Mouse (Mus musculus): ENCODE measurements around the gene Mfng. TPM values are rescaled to one million over a fixed set of nuclear protein-coding genes. Genes with fewer than 3 reads are reported as not detected.

Mfng gene
- polyA plus RNA-seq, 1 experiment from 2014 or later, result not detected

DNA sequence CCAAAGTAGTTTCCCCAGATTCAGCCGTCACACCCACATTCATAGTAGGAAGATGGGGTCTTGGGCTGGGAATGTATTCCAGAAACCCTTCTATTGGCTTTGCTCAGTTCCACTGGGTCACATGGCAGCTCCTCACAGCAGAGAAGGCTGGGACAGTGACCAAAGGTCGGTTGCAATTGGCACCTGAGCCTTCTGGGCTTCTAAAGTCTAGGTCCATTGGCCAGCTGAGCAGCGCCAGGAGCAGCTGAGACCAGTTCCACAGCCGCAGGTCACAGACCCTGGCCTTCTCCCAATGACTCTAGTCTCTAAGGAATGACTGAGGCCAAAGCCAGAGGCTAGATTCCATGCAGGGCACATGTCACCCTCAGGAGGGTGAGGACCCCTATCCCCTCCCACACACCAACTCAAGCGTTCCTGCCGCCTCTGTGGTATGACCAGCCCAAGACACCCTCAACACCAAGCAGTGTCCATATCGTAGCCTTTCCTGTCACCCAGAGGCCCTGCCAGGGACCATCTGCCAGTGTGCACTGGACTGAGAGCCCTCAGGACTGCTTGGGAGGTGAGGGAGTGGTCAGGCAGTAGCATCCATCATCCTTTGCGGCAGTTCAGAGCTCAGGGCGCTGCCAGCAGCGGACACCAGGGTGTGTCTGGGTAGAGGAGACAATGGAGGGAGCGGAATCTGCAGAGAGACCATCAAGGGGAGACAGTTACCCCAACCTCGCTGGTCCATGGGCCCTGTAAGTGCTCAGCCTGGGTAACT, 17.1 kb downstream of the Mfng start:
- no peak for TF ChIP-seq CTCF (IDR thresholded peaks at IDR 0.05)
- POLR2A ChIA-PET, result no interaction called here
- DNase-seq (ENCODE audit: low read depth, low spot score), result no peak
- H3K27me3 ChIP-seq, result peaks cover 9% of the 10 kb centered on the region
- ATAC-seq, result no peak
- in situ Hi-C loops (cut with MboI; ENCODE audit: low pct_unique_long_range_greater_than_20kb), result no loop called here
- CTCF ChIA-PET, result no interaction called here

DNA sequence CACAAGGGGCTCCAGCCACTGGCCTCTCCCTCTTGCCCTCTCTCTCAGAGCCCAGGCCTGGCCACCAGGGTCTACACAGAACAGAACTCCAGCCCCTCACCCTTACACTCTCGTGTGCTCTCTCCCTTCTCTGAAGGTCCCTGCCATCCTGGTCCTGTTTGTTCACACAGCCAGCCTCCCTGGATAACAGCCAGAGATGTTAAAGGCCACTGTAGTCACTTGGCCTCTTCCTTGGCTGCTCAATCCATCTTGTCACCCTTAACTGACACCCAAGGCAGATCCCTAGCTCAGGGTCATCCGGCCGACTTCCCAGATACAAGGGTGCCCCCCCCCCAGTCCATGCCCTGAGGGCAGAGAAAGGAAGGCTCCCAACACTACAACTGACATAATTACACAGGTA, 18.0 kb downstream of the Mfng start:
- ATAC-seq, result no peak
- no peak for DNase-seq (ENCODE audit: low read depth, low spot score)
- in situ Hi-C loops (cut with MboI; ENCODE audit: low pct_unique_long_range_greater_than_20kb), result no loop called here
- H3K27me3 ChIP-seq, result peaks cover 5% of the 10 kb centered on the region
- TF ChIP-seq CTCF (IDR thresholded peaks at IDR 0.05), result no peak
- CTCF ChIA-PET, result no interaction called here
- POLR2A ChIA-PET, result no interaction called here

DNA sequence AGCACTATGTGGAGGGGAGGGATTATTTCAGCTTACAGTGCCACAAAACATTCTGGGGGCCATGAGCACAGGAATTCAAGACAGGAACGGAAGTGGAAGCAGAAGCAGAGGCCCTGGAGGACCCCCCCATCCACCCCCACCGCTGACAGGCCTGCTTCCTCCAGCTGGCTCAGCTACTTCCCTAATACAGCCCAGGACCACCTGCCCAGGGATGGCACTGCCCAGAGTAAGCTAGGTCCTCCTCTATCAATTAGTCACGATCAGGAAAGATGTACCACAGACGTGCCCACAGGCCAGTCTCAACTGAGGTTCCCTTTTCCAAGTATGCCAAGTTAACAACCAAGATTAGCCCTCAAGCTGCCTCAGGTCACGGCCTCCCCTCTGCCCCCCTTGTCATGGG, 19.1 kb downstream of the Mfng start:
- ChIA-PET POLR2A (no interaction called here), CTCF (interaction anchor here (2.0 kb wide), 1 partner anchor 10 kb away, joined by 10 read pairs; no protein-coding TSS in a partner anchor)
- DNase-seq (ENCODE audit: low read depth, low spot score) (no peak), ATAC-seq (no peak)
- H3K27me3 ChIP-seq, result no peaks in the 10 kb centered on the region
- in situ Hi-C loops (cut with MboI; ENCODE audit: low pct_unique_long_range_greater_than_20kb), result no loop called here
- no peak for TF ChIP-seq CTCF (IDR thresholded peaks at IDR 0.05)

DNA sequence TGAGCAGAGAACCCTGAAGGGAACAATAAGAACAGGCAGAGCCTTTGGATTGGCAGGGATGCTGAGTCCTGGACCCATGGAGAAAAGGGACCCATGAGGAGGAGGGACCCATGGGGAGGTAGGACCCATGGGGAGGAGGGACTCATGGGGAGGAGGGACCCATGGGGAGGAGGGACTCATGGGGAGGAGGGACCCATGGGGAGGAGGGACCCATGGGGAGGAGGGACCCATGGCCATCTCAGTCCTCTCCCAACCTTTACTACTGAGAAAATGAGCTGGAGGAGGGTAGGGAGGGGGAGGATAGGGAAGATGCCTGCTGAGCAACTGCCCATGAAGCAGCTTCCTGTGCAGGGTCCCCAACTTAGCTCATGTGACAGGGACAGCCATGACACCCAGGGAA, 20.3 kb downstream of the Mfng start:
- H3K27me3 ChIP-seq, result no peaks in the 10 kb centered on the region
- in situ Hi-C loops (cut with MboI; ENCODE audit: low pct_unique_long_range_greater_than_20kb), result no loop called here
- TF ChIP-seq CTCF (IDR thresholded peaks at IDR 0.05), result no peak
- ChIA-PET POLR2A (no interaction called here), CTCF (interaction anchor here (2.0 kb wide), 1 partner anchor 9 kb away, joined by 10 read pairs; no protein-coding TSS in a partner anchor)
- DNase-seq (ENCODE audit: low read depth, low spot score) (no peak), ATAC-seq (no peak)

DNA sequence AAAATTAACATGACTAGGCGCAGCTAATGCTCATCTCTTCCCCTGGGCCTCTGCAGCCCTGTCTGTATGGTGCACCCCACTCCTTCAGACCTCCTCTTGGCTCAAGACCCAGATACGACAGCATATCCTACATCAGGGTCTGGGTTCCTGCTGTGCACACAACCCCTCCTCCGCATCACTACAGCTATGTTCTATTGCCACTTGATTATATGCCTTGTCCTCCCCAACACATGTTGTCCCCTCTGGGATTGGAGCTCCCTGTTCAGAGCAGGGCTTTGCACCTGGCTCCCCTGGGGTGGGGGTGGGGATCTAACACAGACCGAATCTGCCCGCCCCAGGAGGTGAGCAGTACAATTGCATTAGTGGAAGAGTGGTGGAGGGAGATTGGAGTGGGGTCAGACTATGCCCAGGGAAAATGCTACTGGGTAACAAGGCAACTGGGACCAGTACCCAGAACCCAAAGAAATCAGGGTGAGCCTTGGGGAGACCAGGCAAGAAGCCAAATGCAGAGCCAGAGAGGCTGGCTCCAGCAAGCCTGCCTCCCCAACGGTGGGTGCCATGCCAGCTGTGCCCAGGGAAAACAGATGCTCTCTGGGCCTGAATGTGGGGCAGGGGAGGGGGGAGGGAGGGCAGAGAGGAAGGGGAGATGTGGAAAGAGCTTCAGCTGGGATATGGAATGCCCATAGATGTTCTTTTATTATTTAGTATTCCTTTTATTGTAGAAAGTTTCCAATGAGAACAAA, 22.5 kb downstream of the Mfng start:
- ChIA-PET CTCF (no interaction called here), POLR2A (no interaction called here)
- in situ Hi-C loops (cut with MboI; ENCODE audit: low pct_unique_long_range_greater_than_20kb), result no loop called here
- no peaks in the 10 kb centered on the region for H3K27me3 ChIP-seq
- ATAC-seq (no peak), DNase-seq (ENCODE audit: low read depth, low spot score) (no peak)
- no peak for TF ChIP-seq CTCF (IDR thresholded peaks at IDR 0.05)

DNA sequence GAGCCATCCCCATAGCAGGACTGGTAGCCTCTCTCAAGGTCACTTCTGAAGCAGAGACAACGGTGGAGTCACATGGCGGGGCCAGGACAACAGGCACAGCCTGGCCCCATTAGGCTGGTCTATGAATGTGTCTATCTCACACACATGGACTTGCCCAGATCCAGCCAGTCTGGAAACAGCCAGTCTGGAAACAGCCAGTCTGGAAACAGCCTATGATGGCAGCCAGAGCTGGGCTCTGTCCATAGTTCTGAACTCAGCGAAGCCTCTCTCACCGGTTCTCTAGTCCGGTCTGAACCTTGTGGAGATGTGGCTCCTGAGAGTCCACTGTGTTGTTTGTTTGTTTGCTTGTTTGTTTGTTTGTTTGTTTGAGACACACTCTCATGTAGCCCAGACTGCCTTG, 23.4 kb downstream of the Mfng start:
- no peak for TF ChIP-seq CTCF (IDR thresholded peaks at IDR 0.05)
- in situ Hi-C loops (cut with MboI; ENCODE audit: low pct_unique_long_range_greater_than_20kb), result no loop called here
- ChIA-PET POLR2A (no interaction called here), CTCF (no interaction called here)
- ATAC-seq (no peak), DNase-seq (ENCODE audit: low read depth, low spot score) (no peak)
- no peaks in the 10 kb centered on the region for H3K27me3 ChIP-seq

DNA sequence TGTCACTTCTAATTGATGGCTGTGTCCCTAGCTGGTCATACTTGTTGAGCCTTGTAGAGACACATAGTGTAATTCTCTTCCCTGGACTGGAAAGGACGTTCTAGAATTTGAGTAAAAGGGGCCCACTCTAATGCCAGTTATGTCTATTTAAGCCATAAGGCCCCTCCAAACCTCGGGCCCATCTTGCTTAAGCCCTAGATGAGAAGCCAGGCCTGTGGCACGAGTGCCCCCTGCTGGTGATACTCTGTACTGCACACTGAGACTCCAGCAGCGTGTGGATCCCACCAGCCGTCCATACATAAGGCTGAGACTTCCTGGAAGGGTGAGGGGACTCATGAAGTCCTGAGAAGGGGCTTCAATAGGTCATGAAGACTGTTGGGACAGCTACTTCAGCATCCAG, 29.1 kb downstream of the Mfng start:
- ATAC-seq (no peak), DNase-seq (ENCODE audit: low read depth, low spot score) (no peak)
- TF ChIP-seq CTCF (IDR thresholded peaks at IDR 0.05), result peak; percentile 94
- in situ Hi-C loops (cut with MboI; ENCODE audit: low pct_unique_long_range_greater_than_20kb), result no loop called here
- H3K27me3 ChIP-seq, result peaks cover 9% of the 10 kb centered on the region
- ChIA-PET CTCF (interaction anchor here (1.4 to 1.8 kb wide), 4 partner anchors 9 to 121 kb away, joined by 4 to 10 read pairs (median 4); no protein-coding TSS in a partner anchor), POLR2A (no interaction called here)

DNA sequence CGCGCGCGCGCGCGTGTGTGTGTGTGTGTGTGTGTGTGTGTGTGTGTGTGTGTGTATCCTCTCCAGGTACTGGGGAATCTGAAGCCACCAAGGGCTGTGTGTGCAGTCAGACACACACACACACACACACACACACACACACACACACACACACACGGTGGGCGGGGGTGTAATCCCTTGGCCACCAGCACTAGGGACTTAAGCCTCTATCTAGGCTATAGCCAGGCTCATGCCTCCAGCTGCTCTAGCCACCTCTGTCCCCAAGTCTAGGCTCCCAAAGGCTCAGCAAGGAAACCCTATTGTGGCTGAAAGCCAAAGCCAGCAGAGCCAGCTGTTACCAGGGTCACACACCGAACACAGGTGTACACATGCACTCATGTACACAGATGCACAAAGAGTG, 30.4 kb downstream of the Mfng start:
- H3K27me3 ChIP-seq, result peaks cover 11% of the 10 kb centered on the region
- ChIA-PET POLR2A (interaction anchor here (0.6 kb wide), 1 partner anchor 62 kb away, joined by 5 read pairs; no protein-coding TSS in a partner anchor), CTCF (interaction anchor here (1.4 kb wide), 1 partner anchor 22 kb away, joined by 4 read pairs; no protein-coding TSS in a partner anchor)
- in situ Hi-C loops (cut with MboI; ENCODE audit: low pct_unique_long_range_greater_than_20kb), result no loop called here
- TF ChIP-seq CTCF (IDR thresholded peaks at IDR 0.05), result no peak
- ATAC-seq (no peak), DNase-seq (ENCODE audit: low read depth, low spot score) (no peak)

DNA sequence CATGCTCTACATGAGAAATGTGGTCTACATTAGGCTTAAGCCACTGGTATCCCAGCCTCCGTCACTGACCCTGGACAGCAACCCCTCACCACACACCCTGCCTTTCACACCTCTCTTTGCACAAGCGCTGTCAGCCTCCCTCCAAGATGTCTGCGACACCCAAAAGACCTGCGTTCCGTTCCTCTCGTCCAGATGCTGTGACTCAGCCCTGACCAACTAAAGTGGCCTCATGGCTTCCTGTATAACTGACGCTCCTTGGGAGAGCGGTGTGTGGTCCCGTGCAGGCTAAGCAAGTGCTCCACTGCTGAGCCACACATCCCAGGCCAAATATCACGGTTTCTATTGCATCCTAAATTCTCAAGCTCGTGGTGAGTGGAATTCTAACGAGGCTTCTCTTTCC, 32.6 kb downstream of the Mfng start:
- TF ChIP-seq CTCF (IDR thresholded peaks at IDR 0.05), result no peak
- POLR2A ChIA-PET, result no interaction called here
- DNase-seq (ENCODE audit: low read depth, low spot score) (no peak), ATAC-seq (no peak)
- CTCF ChIA-PET, result no interaction called here
- in situ Hi-C loops (cut with MboI; ENCODE audit: low pct_unique_long_range_greater_than_20kb), result no loop called here
- H3K27me3 ChIP-seq, result peaks cover 21% of the 10 kb centered on the region

DNA sequence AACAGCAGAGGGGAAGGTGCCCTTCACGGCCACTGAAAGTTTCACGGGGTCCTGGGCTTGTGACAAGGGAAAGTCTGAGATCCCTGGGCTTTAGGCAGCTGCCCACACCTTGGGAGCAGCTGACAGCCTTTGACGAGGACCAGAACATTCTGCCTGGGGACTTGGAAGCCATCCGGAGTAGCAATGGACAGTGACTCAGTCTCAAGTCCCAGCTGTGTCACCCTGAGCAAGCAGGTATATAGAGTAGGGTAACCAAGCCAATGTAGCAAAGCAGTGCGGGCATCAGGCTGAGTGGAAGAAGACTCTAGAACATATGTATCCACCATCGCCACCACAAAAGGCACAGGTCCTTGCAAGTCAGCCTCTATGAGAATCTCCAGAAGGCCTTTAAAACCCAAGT, 36.1 kb downstream of the Mfng start:
- in situ Hi-C loops (cut with MboI; ENCODE audit: low pct_unique_long_range_greater_than_20kb), result no loop called here
- DNase-seq (ENCODE audit: low read depth, low spot score) (no peak), ATAC-seq (no peak)
- no peak for TF ChIP-seq CTCF (IDR thresholded peaks at IDR 0.05)
- ChIA-PET POLR2A (no interaction called here), CTCF (no interaction called here)
- H3K27me3 ChIP-seq, result peaks cover 33% of the 10 kb centered on the region

DNA sequence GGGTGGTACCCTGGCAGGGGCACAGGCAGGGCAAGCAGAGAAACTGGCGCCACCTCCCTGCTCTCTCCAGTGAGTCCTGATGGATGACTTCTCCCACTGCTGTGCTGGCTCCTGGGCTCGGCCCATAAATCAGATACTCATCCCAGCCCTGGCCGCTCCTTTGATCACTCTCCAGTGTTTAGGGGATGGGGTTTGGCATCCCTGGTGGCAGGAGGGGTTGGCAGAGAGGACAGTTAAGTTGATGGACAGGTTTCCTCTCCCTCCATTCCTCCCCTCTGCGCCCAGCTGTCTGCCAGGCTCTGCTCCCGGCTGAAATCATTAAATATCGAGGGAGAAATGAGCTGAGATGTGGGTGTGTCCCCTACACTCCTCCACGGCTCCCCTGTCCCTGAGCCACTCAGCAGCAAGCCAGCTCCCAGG, 36.6 kb downstream of the Mfng start:
- no peak for TF ChIP-seq CTCF (IDR thresholded peaks at IDR 0.05)
- DNase-seq (ENCODE audit: low read depth, low spot score), result no peak
- POLR2A ChIA-PET, result no interaction called here
- peaks cover 31% of the 10 kb centered on the region for H3K27me3 ChIP-seq
- ATAC-seq, result no peak
- in situ Hi-C loops (cut with MboI; ENCODE audit: low pct_unique_long_range_greater_than_20kb), result no loop called here
- CTCF ChIA-PET, result no interaction called here
